28 mouse cellular contexts compared by ENCODE assay signal in the genomic region with DNA sequence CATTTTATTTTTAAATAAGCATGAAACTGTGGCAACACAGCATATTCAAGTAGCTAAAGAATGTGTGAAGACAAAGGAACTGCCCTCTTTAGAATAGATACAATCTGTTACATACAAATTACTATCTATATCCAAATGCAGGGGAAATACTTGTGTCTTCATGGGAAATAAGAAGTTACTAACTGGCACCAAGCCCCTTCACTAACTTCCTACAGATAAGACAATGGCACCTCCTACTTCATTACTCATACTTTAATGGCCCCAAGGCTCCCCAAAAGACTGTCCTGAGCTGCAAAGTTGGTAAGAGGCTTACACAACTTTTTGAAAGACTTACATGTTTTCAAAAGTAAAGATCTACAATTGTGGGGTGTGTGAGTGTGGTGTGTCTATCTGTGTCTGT. TPM values are rescaled to one million over a fixed set of nuclear protein-coding genes. Genes with fewer than 3 reads are reported as not detected.
"Had no signal": no experiment of that assay in that cellular context is flagged by ENCODE, and none has a peak within 500 bp of the region (broad histone marks: within the 10 kb centered on the region; RNA-seq: fewer than 3 reads in every experiment).

No protein-coding gene starts in this region.

- H3K4me2 ChIP-seq: heart, embryonic 12.5 days; hindbrain, embryonic 12.5 days; hindbrain, embryonic 15.5 days; intestine, embryonic 15.5 days; kidney, embryonic 15.5 days; limb, embryonic 13.5 days; limb, embryonic 15.5 days; liver, embryonic 12.5 days had no signal

- H3K4me3 ChIP-seq: heart, embryonic 10.5 days; heart, embryonic 12.5 days; hindbrain, embryonic 10.5 days; hindbrain, embryonic 12.5 days; hindbrain, embryonic 15.5 days; intestine, embryonic 15.5 days; kidney, embryonic 15.5 days; limb, embryonic 13.5 days; limb, embryonic 15.5 days; liver, embryonic 12.5 days had no signal

- H3K9me3 ChIP-seq: heart, embryonic 10.5 days; heart, embryonic 12.5 days; hindbrain, embryonic 10.5 days; hindbrain, embryonic 12.5 days; hindbrain, embryonic 15.5 days; intestine, embryonic 15.5 days; kidney, embryonic 15.5 days; limb, embryonic 13.5 days; limb, embryonic 15.5 days; liver, embryonic 12.5 days had no signal

- H3K4me1 ChIP-seq: hindbrain, embryonic 10.5 days; hindbrain, embryonic 15.5 days; intestine, embryonic 15.5 days; kidney, embryonic 15.5 days; limb, embryonic 15.5 days; liver, embryonic 12.5 days had no signal

- ATAC-seq: hindbrain, postnatal 0 days; intestine, embryonic 15.5 days; liver, embryonic 12.5 days had no signal

- H3K9ac ChIP-seq: heart, embryonic 12.5 days; hindbrain, embryonic 12.5 days; hindbrain, embryonic 15.5 days; intestine, embryonic 15.5 days; kidney, embryonic 15.5 days; limb, embryonic 13.5 days; limb, embryonic 15.5 days; liver, embryonic 12.5 days; liver, embryonic 14.5 days had no signal

- H3K27me3 ChIP-seq: heart, embryonic 12.5 days; hindbrain, embryonic 12.5 days; hindbrain, embryonic 15.5 days; intestine, embryonic 15.5 days; kidney, embryonic 15.5 days; limb, embryonic 13.5 days; limb, embryonic 15.5 days; liver, embryonic 12.5 days had no signal

- DNase-seq: gastrocnemius, postnatal 25 days; heart, adult 18-20 months; heart, postnatal 10 days; heart, postnatal 4 days; kidney, adult 11 months; kidney, adult 2 months; kidney, adult 9 months; kidney, postnatal 14 days; kidney, postnatal 36 days; layer of hippocampus, adult 9-11 months; layer of hippocampus, postnatal 36 days; left cerebral cortex, postnatal 4 days had no signal

- H3K36me3 ChIP-seq: heart, embryonic 10.5 days; heart, embryonic 12.5 days; hindbrain, embryonic 10.5 days; hindbrain, embryonic 12.5 days; hindbrain, embryonic 15.5 days; intestine, embryonic 15.5 days; kidney, embryonic 15.5 days; limb, embryonic 13.5 days; limb, embryonic 15.5 days; liver, embryonic 12.5 days had no signal

- H3K27ac ChIP-seq: heart, embryonic 10.5 days; hindbrain, embryonic 10.5 days; hindbrain, embryonic 12.5 days; hindbrain, embryonic 15.5 days; hindbrain, postnatal 0 days; intestine, embryonic 15.5 days; kidney, embryonic 15.5 days; kidney, postnatal 0 days; limb, embryonic 13.5 days; limb, embryonic 15.5 days; liver, embryonic 12.5 days; liver, embryonic 14.5 days had no signal

RNA-seq across cellular contexts. Expression of gene Samd15, which starts 18.1 kb away (rescaled TPM):
- total RNA-seq: gastrocnemius, adult 8-10 months; gastrocnemius, postnatal 25 days; liver, adult 2 months had no signal
- polyA plus RNA-seq: kidney, adult 2 months; liver, adult 2 months had no signal

RNA-seq across cellular contexts. Expression of gene Noxred1, which starts 20.9 kb away (rescaled TPM):
- total RNA-seq: granulocyte monocyte progenitor cell, adult 5-6 weeks; liver, adult 2 months had no signal
- polyA plus RNA-seq: kidney, postnatal 0 days had no signal
